Mouse (Mus musculus): ENCODE results near the gene Camk1d. TPM values are rescaled to one million over a fixed set of nuclear protein-coding genes. Genes with fewer than 3 reads are reported as not detected.

Camk1d gene
- polyA plus RNA-seq, 1 experiment from 2014 or later, result 5.6 TPM

DNA sequence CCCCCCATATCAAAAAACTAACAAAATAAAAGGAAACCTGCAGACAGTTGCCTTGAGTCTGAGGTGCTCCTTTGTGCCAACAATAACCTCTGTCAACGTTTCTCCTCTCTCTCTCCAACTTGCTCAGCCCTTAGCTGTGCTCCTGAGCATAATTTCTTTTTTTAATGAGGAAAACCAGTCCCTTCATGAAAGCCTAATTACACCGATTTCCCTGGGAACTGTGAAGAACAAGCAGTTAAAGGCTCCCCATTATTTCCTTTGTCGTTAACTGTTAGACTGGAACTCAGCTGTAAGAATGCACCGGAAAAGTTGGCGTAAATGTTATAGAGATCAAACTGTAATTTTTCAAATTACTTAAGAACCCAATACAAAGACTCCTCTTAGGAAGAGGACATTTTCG lies 316.3 kb downstream of the Camk1d start:
- Histone ChIP-seq H3K4me2 (ENCODE audit: low read length) (no peak overlapping the region), H3K9me3 (ENCODE audit: control insufficient read depth, low read length) (no peaks in the 10 kb centered on the region), H3K27me3 (ENCODE audit: control insufficient read depth, insufficient read depth, low read length) (no peaks in the 10 kb centered on the region), H3K4me1 (ENCODE audit: control insufficient read depth in 2 of 2, insufficient read depth in 2 of 2, low read length in 2 of 2) (no peaks in the 10 kb centered on the region), H3K27ac (replicated peaks in 1 of 2; ENCODE audit: control insufficient read depth in 1 of 2, insufficient read depth in 1 of 2, low read depth in 2 of 2, low read length in 2 of 2) (no peak overlapping the region), H3K9ac (ENCODE audit: low read length) (no peak overlapping the region), H3K36me3 (ENCODE audit: control insufficient read depth, insufficient read depth, low read length) (no peaks in the 10 kb centered on the region), H3K4me3 (ENCODE audit: control insufficient read depth in 1 of 2, insufficient read depth in 1 of 2, low read depth in 1 of 2, low read length in 2 of 2) (no peak overlapping the region)
- WGBS, result 58% methylated on average over 6 of the region's 6 CpGs
- no peak for ATAC-seq (ENCODE audit: insufficient number of reproducible peaks, insufficient read depth, low FRiP score, low read depth)

DNA sequence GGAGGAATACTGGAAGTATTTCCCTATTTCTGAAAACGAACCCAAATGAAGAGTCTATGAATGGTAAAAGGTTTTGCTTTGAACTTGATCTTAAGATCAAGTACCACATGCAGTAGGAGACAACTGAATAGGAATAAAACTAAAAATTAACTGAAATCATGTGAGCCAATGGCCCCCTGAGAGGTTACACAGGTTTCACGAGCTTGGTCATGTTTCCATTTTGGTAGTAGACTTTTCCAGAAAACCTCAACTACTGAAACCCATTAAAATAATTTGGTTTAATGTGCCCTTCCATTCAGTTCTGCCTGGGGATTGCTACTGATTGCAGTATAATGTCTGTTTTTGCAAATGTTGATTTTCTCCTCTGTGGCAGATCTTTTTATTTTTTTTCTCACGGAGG lies 316.8 kb downstream of the Camk1d start:
- ATAC-seq (ENCODE audit: insufficient number of reproducible peaks, insufficient read depth, low FRiP score, low read depth), result no peak

DNA sequence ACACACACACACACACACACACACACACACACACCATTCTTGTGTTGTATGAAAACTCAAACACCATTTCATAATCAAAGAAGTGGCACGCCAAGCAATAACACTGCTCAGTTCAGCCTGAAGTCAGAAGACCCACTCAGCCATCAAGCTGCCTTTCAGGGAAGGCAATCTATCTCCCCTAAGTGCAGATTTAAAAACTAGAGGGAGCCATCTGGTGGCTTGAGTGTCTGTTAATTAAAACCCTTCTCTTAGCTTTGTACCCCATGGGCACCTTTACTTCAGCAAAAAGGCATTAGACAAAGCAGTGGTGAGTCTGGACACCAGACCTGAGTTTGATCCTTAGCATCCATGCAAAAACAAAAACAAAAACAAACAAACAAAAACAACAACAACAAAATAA lies 317.9 kb downstream of the Camk1d start:
- Histone ChIP-seq H3K4me3 (ENCODE audit: control insufficient read depth in 1 of 2, insufficient read depth in 1 of 2, low read depth in 1 of 2, low read length in 2 of 2) (no peak overlapping the region), H3K9ac (ENCODE audit: low read length) (no peak overlapping the region), H3K27me3 (ENCODE audit: control insufficient read depth, insufficient read depth, low read length) (no peaks in the 10 kb centered on the region), H3K36me3 (ENCODE audit: control insufficient read depth, insufficient read depth, low read length) (no peaks in the 10 kb centered on the region), H3K4me1 (ENCODE audit: control insufficient read depth in 2 of 2, insufficient read depth in 2 of 2, low read length in 2 of 2) (no peaks in the 10 kb centered on the region), H3K27ac (replicated peaks in 1 of 2; ENCODE audit: control insufficient read depth in 1 of 2, insufficient read depth in 1 of 2, low read depth in 2 of 2, low read length in 2 of 2) (no peak overlapping the region), H3K9me3 (ENCODE audit: control insufficient read depth, low read length) (no peaks in the 10 kb centered on the region), H3K4me2 (ENCODE audit: low read length) (no peak overlapping the region)
- 63% methylated on average over 1 of the region's 1 CpGs for WGBS
- no peak for ATAC-seq (ENCODE audit: insufficient number of reproducible peaks, insufficient read depth, low FRiP score, low read depth)

More for the DNA sequence above, 316.8 kb downstream of the Camk1d start:
- Histone ChIP-seq H3K4me1 (ENCODE audit: control insufficient read depth in 2 of 2, insufficient read depth in 2 of 2, low read length in 2 of 2) (no peaks in the 10 kb centered on the region), H3K9ac (ENCODE audit: low read length) (no peak overlapping the region), H3K27me3 (ENCODE audit: control insufficient read depth, insufficient read depth, low read length) (no peaks in the 10 kb centered on the region), H3K4me3 (ENCODE audit: control insufficient read depth in 1 of 2, insufficient read depth in 1 of 2, low read depth in 1 of 2, low read length in 2 of 2) (no peak overlapping the region), H3K4me2 (ENCODE audit: low read length) (no peak overlapping the region), H3K9me3 (ENCODE audit: control insufficient read depth, low read length) (no peaks in the 10 kb centered on the region), H3K36me3 (ENCODE audit: control insufficient read depth, insufficient read depth, low read length) (no peaks in the 10 kb centered on the region), H3K27ac (replicated peaks in 1 of 2; ENCODE audit: control insufficient read depth in 1 of 2, insufficient read depth in 1 of 2, low read depth in 2 of 2, low read length in 2 of 2) (no peak overlapping the region)
- 56% methylated on average over 3 of the region's 3 CpGs for WGBS

DNA sequence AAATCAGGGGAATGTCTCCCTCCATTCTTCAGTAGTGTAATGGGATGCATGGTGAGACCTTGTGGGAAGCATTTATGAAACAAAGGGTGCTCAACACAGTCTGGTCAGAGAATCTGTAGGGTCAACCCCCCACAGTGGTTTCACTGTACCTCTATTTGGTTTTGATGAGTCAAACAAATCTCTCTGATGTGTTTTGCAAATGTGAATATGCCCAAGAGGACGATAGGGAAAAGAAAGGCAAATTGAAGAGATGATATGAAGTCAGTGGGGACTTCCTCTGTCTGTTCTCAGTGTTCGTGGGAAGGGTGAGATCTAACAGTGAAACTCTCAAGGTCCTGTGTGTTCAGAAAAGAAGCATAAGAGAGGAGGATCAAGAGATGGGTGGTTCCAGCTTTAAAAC lies 318.4 kb downstream of the Camk1d start:
- H3K9me3 ChIP-seq (ENCODE audit: control insufficient read depth, low read length), result no peaks in the 10 kb centered on the region
- no peaks in the 10 kb centered on the region for H3K27me3 ChIP-seq (ENCODE audit: control insufficient read depth, insufficient read depth, low read length)
- H3K9ac ChIP-seq (ENCODE audit: low read length), result no peak overlapping the region
- H3K4me3 ChIP-seq (ENCODE audit: control insufficient read depth in 1 of 2, insufficient read depth in 1 of 2, low read depth in 1 of 2, low read length in 2 of 2), result no peak overlapping the region
- H3K27ac ChIP-seq (replicated peaks in 1 of 2; ENCODE audit: control insufficient read depth in 1 of 2, insufficient read depth in 1 of 2, low read depth in 2 of 2, low read length in 2 of 2), result no peak overlapping the region
- no peaks in the 10 kb centered on the region for H3K4me1 ChIP-seq (ENCODE audit: control insufficient read depth in 2 of 2, insufficient read depth in 2 of 2, low read length in 2 of 2)
- no peak overlapping the region for H3K4me2 ChIP-seq (ENCODE audit: low read length)
- ATAC-seq (ENCODE audit: insufficient number of reproducible peaks, insufficient read depth, low FRiP score, low read depth), result no peak
- no peaks in the 10 kb centered on the region for H3K36me3 ChIP-seq (ENCODE audit: control insufficient read depth, insufficient read depth, low read length)
- WGBS, result 61% methylated on average over 2 of the region's 2 CpGs

DNA sequence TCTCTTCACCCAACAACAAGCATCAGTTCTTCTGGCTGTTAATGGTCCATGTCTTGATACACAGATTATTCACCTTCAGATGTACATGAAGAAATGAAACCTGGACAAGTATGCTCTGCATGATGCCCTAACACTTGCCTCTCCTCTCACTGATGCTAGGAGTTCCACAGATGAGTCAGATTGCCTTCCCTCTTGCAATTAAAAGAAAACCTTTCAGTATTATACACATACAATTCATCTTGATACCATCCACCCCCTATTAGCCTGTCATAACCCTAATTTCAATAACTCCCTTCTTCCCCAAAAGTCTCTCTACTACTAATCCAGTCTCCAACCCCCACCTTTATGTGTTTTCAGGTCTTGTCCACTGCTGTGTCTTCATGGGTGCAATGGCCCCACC lies 321.4 kb downstream of the Camk1d start:
- Histone ChIP-seq H3K4me3 (ENCODE audit: control insufficient read depth in 1 of 2, insufficient read depth in 1 of 2, low read depth in 1 of 2, low read length in 2 of 2) (no peak overlapping the region), H3K4me2 (ENCODE audit: low read length) (no peak overlapping the region), H3K27ac (replicated peaks in 1 of 2; ENCODE audit: control insufficient read depth in 1 of 2, insufficient read depth in 1 of 2, low read depth in 2 of 2, low read length in 2 of 2) (no peak overlapping the region), H3K4me1 (ENCODE audit: control insufficient read depth in 2 of 2, insufficient read depth in 2 of 2, low read length in 2 of 2) (no peaks in the 10 kb centered on the region), H3K9me3 (ENCODE audit: control insufficient read depth, low read length) (no peaks in the 10 kb centered on the region), H3K9ac (ENCODE audit: low read length) (no peak overlapping the region), H3K27me3 (ENCODE audit: control insufficient read depth, insufficient read depth, low read length) (no peaks in the 10 kb centered on the region), H3K36me3 (ENCODE audit: control insufficient read depth, insufficient read depth, low read length) (no peaks in the 10 kb centered on the region)
- no peak for ATAC-seq (ENCODE audit: insufficient number of reproducible peaks, insufficient read depth, low FRiP score, low read depth)

DNA sequence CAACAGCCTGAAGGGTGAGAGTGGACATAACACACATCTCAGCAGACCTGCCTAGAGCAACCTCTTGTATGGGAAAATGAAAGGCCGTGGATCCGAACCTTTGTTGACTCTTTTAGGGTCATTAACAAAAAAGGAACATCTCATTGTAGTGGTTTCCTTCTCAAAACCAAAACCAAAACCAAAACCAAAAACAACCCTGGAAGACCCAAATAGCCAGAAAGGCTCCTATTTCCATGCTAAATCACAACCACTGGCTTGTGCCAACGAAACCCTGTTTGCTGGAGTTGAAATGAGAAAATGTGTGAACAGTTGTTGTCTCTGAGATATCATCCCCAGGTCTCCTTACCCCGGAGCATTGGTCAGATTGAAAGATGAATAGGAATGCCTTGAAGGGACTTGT lies 321.8 kb downstream of the Camk1d start:
- no peaks in the 10 kb centered on the region for H3K9me3 ChIP-seq (ENCODE audit: control insufficient read depth, low read length)
- no peak for ATAC-seq (ENCODE audit: insufficient number of reproducible peaks, insufficient read depth, low FRiP score, low read depth)
- no peak overlapping the region for H3K4me2 ChIP-seq (ENCODE audit: low read length)
- no peaks in the 10 kb centered on the region for H3K27me3 ChIP-seq (ENCODE audit: control insufficient read depth, insufficient read depth, low read length)
- H3K4me3 ChIP-seq (ENCODE audit: control insufficient read depth in 1 of 2, insufficient read depth in 1 of 2, low read depth in 1 of 2, low read length in 2 of 2), result no peak overlapping the region
- no peak overlapping the region for H3K9ac ChIP-seq (ENCODE audit: low read length)
- WGBS, result 72% methylated on average over 4 of the region's 4 CpGs
- no peak overlapping the region for H3K27ac ChIP-seq (replicated peaks in 1 of 2; ENCODE audit: control insufficient read depth in 1 of 2, insufficient read depth in 1 of 2, low read depth in 2 of 2, low read length in 2 of 2)
- H3K36me3 ChIP-seq (ENCODE audit: control insufficient read depth, insufficient read depth, low read length), result no peaks in the 10 kb centered on the region
- H3K4me1 ChIP-seq (ENCODE audit: control insufficient read depth in 2 of 2, insufficient read depth in 2 of 2, low read length in 2 of 2), result no peaks in the 10 kb centered on the region

DNA sequence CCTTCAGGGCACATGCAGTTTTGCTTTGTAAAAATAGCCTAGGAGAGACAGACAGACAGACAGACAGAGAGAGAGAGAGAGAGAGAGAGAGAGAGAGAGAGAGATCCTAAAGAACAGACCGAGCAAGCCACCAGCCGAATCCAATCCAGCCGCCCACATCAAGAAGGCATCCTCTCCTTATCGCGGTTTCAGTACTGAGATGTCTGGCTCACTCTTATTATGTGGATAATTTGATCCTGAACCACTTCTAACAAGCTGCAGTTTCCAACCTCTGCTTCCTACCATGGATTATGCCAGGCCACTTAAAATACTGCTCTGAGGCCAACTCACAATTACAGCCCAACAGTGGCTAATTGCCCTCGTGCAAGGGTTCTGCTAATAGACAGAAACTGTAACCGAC lies 325.9 kb downstream of the Camk1d start:
- Histone ChIP-seq H3K27me3 (ENCODE audit: control insufficient read depth, insufficient read depth, low read length) (no peaks in the 10 kb centered on the region), H3K36me3 (ENCODE audit: control insufficient read depth, insufficient read depth, low read length) (no peaks in the 10 kb centered on the region), H3K9me3 (ENCODE audit: control insufficient read depth, low read length) (no peaks in the 10 kb centered on the region), H3K27ac (replicated peaks in 1 of 2; ENCODE audit: control insufficient read depth in 1 of 2, insufficient read depth in 1 of 2, low read depth in 2 of 2, low read length in 2 of 2) (no peak overlapping the region), H3K4me2 (ENCODE audit: low read length) (no peak overlapping the region), H3K4me3 (ENCODE audit: control insufficient read depth in 1 of 2, insufficient read depth in 1 of 2, low read depth in 1 of 2, low read length in 2 of 2) (no peak overlapping the region), H3K9ac (ENCODE audit: low read length) (no peak overlapping the region), H3K4me1 (ENCODE audit: control insufficient read depth in 2 of 2, insufficient read depth in 2 of 2, low read length in 2 of 2) (no peaks in the 10 kb centered on the region)
- ATAC-seq (ENCODE audit: insufficient number of reproducible peaks, insufficient read depth, low FRiP score, low read depth), result no peak
- 82% methylated on average over 7 of the region's 7 CpGs for WGBS

Data from heart, embryonic 14.5 days (tissue).